Mouse (Mus musculus) lung, postnatal 4 days (tissue): ENCODE data around the gene Slc35f6.
A peak's percentile ranks its signal among the peaks of the same experiment; 100 is the strongest.
"Not testable (repeated sequence)": the region's sequence is repeated elsewhere in the genome, so short reads cannot be mapped to it uniquely, and the experiment has no call there.

Experiments
- DNase-seq, 2 experiments: peaks; one replicate each; pipeline ENCODE4 v3.0.0; 2021

The Slc35f6 gene

GRCm38 (mm10) chr5:30660813-30661212 is 13.1 kb downstream of the Slc35f6 start:
- no peak for DNase-seq

- no peak for DNase-seq
Observed at GRCm38 (mm10) chr5:30665360-30665759, 17.6 kb downstream of the Slc35f6 start.

GRCm38 (mm10) chr5:30665968-30666367 is 18.2 kb downstream of the Slc35f6 start:
- DNase-seq, result no peak

- peak; percentile 89 to 92 for DNase-seq
Observed at GRCm38 (mm10) chr5:30666391-30667195, 18.9 kb downstream of the Slc35f6 start, which contains the start of gene Cenpa. Gene Cenpa, plus strand, starts transcription at chr5:30666777.

GRCm38 (mm10) chr5:30667215-30667614 is 19.5 kb downstream of the Slc35f6 start:
- DNase-seq, result no peak

GRCm38 (mm10) chr5:30667686-30668085 is 20.0 kb downstream of the Slc35f6 start:
- DNase-seq, result no peak

GRCm38 (mm10) chr5:30668637-30669495 is 21.1 kb downstream of the Slc35f6 start:
- DNase-seq, result no peak

- DNase-seq, result no peak
Observed at GRCm38 (mm10) chr5:30669496-30669830, 21.7 kb downstream of the Slc35f6 start.

GRCm38 (mm10) chr5:30670091-30670490 is 22.4 kb downstream of the Slc35f6 start:
- no peak for DNase-seq

GRCm38 (mm10) chr5:30674001-30674400 is 26.3 kb downstream of the Slc35f6 start:
- DNase-seq, result peak in 1 of 2 experiments; percentile 4

- peak in 1 of 2 experiments; percentile 19 for DNase-seq
Observed at GRCm38 (mm10) chr5:30676800-30677199, 29.1 kb downstream of the Slc35f6 start.

GRCm38 (mm10) chr5:30678069-30678468 is 30.3 kb downstream of the Slc35f6 start:
- DNase-seq, result not testable (repeated sequence)

- no peak for DNase-seq
Observed at GRCm38 (mm10) chr5:30678722-30679296, 31.1 kb downstream of the Slc35f6 start.

- DNase-seq, result no peak
Observed at GRCm38 (mm10) chr5:30679593-30679992, 31.9 kb downstream of the Slc35f6 start.

GRCm38 (mm10) chr5:30681970-30682369 is 34.2 kb downstream of the Slc35f6 start:
- DNase-seq, result no peak

GRCm38 (mm10) chr5:30682967-30683600 is 35.4 kb downstream of the Slc35f6 start:
- DNase-seq, result peak in 1 of 2 experiments; percentile 11

GRCm38 (mm10) chr5:30683993-30684392 is 36.3 kb downstream of the Slc35f6 start:
- no peak for DNase-seq

GRCm38 (mm10) chr5:30686781-30687180 is 39.0 kb downstream of the Slc35f6 start:
- DNase-seq, result no peak

GRCm38 (mm10) chr5:30700361-30701000 is 52.7 kb downstream of the Slc35f6 start:
- no peak for DNase-seq

GRCm38 (mm10) chr5:30701373-30701772 is 53.6 kb downstream of the Slc35f6 start:
- not testable (repeated sequence) for DNase-seq

- DNase-seq, result no peak
Observed at GRCm38 (mm10) chr5:30701866-30702265, 54.1 kb downstream of the Slc35f6 start.
